Mouse (Mus musculus) testis, adult 2 months (tissue): Measurements from ENCODE around the gene Il15ra.

Source experiments
- CTCF ChIP-seq: fragments of 200-500 bp; IDR thresholded peaks from 2 replicates; pipeline ENCODE4 v1.5.1; 2012; ENCODE audit warnings: low read depth, mild to moderate bottlenecking, inconsistent platforms, low read length, moderate library complexity; ENCODE audit not compliant: control insufficient read depth, insufficient read depth, insufficient replicate concordance
- POLR2A ChIP-seq: fragments of 200-500 bp; IDR thresholded peaks from 2 replicates; pipeline ENCODE4 v1.6.1; 2012; ENCODE audit warnings: low read depth, mild to moderate bottlenecking, inconsistent platforms, low read length, moderate library complexity; ENCODE audit not compliant: control insufficient read depth

DNA sequence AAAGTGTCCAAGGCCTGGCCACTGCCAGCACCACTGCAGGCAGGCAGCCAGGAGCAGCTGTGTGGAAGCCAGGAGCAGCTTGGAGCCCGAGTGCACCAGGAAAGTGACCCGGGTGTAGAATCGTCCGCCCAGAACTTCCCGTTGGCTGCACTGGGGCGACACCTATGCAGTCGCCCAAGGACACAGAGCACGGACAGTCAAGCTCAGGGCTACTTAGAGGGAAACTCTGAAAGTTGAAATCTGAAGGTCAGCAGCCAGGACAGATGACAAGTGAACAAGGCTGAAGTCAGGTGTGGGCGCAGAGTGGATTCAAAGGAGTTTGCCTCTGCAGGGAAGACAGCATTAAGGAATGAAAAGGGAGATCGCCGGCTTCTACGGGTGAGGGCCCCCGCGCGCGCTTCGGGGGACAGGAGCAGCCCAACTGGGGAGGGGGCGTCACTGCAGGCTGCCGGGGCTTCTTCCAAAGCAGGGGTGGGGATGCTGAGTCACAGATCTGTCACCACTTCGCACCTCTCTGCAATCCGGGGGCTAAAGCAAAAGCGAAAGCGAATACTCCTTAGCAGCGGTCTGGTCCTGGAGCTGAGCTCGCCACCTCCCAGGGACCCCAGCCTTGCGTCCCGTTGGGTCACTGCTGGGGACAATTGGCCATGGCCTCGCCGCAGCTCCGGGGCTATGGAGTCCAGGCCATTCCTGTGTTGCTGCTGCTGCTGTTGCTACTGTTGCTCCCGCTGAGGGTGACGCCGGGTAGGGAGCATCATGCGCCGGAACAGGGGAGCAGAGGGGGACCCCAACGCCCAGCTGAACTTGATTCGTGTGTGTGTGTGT lies at the start of gene Il15ra:
- TF ChIP-seq POLR2A (no peak), CTCF (no peak)
